Mouse (Mus musculus) cortical plate, adult 2 months (tissue): Measurements from ENCODE around the gene Strip1. TPM values are rescaled to one million over a fixed set of nuclear protein-coding genes. Genes with fewer than 3 reads are reported as not detected.
A peak's percentile ranks its signal among the peaks of the same experiment; 100 is the strongest.

ENCODE experiments used
- H3K27ac ChIP-seq: fragments of 200-500 bp; 2 replicates; pipeline ENCODE4 v1.5.1; 2012; ENCODE audit warnings: low read length, control low read depth, inconsistent platforms; ENCODE audit not compliant: insufficient read depth
- H3K4me1 ChIP-seq: fragments of 200-500 bp; 2 replicates; pipeline ENCODE4 v1.6.1; 2011; ENCODE audit warnings: low read length; ENCODE audit not compliant: control insufficient read depth, insufficient read depth
- H3K4me3 ChIP-seq: fragments of 200-500 bp; 2 replicates; pipeline ENCODE4 v1.5.1; 2011; ENCODE audit warnings: mild to moderate bottlenecking, low read length, control low read depth; ENCODE audit not compliant: insufficient read depth
- CTCF ChIP-seq: fragments of 200-500 bp; IDR thresholded peaks from 2 replicates; pipeline ENCODE4 v1.5.1; 2011; ENCODE audit warnings: mild to moderate bottlenecking, control low read depth, low read length; ENCODE audit not compliant: insufficient read depth; ENCODE audit errors: extremely low read depth
- POLR2A ChIP-seq: fragments of 200-500 bp; IDR thresholded peaks from 2 replicates; pipeline ENCODE4 v1.6.1; 2011; ENCODE audit warnings: mild to moderate bottlenecking, low read length, control low read depth; ENCODE audit not compliant: insufficient read depth; ENCODE audit errors: extremely low read depth
- polyA plus RNA-seq: library from polyadenylated mRNA; depleted of rRNA; stranded (reverse); fragments of >200 nt; gene quantifications from 2 replicates; pipeline ENCODE4 v1.2.3, GENCODE M21; 2012

The Strip1 gene
- polyA plus RNA-seq, 1 experiment = 73.7 TPM

GRCm38 (mm10) chr3:107617800-107618199, 13.7 kb downstream of the Strip1 start:
- Histone ChIP-seq H3K4me1 (no peaks in the 10 kb centered on the region), H3K27ac (no peak overlapping the region), H3K4me3 (no peak overlapping the region)
- TF ChIP-seq POLR2A (no peak), CTCF (no peak)

GRCm38 (mm10) chr3:107612902-107613525, 18.5 kb downstream of the Strip1 start:
- Histone ChIP-seq H3K27ac (no peak overlapping the region), H3K4me1 (no peaks in the 10 kb centered on the region), H3K4me3 (no peak overlapping the region)
- TF ChIP-seq POLR2A (no peak), CTCF (peak; percentile 93)

- H3K27ac ChIP-seq = no peak overlapping the region
- TF ChIP-seq CTCF = no peak
- no peak for TF ChIP-seq POLR2A
- no peak overlapping the region for H3K4me3 ChIP-seq
- no peaks in the 10 kb centered on the region for H3K4me1 ChIP-seq
These were observed 20.1 kb downstream of the Strip1 start for GRCm38 (mm10) chr3:107611394-107611793.

- Histone ChIP-seq H3K4me1 (no peaks in the 10 kb centered on the region), H3K27ac (no peak overlapping the region), H3K4me3 (no peak overlapping the region)
- TF ChIP-seq POLR2A (no peak), CTCF (no peak)
These were observed 22.1 kb downstream of the Strip1 start for GRCm38 (mm10) chr3:107609376-107609775.

GRCm38 (mm10) chr3:107608808-107609207, 22.7 kb downstream of the Strip1 start:
- Histone ChIP-seq H3K27ac (no peak overlapping the region), H3K4me1 (no peaks in the 10 kb centered on the region), H3K4me3 (no peak overlapping the region)
- TF ChIP-seq POLR2A = no peak
- no peak for TF ChIP-seq CTCF

GRCm38 (mm10) chr3:107607221-107607620, 24.3 kb downstream of the Strip1 start:
- no peaks in the 10 kb centered on the region for H3K4me1 ChIP-seq
- TF ChIP-seq CTCF (no peak), POLR2A (no peak)
- no peak overlapping the region for H3K27ac ChIP-seq
- H3K4me3 ChIP-seq = no peak overlapping the region

- TF ChIP-seq POLR2A = no peak
- TF ChIP-seq CTCF = peak; percentile 77
- Histone ChIP-seq H3K27ac (no peak overlapping the region), H3K4me3 (no peak overlapping the region), H3K4me1 (no peaks in the 10 kb centered on the region)
These were observed 26.2 kb downstream of the Strip1 start for GRCm38 (mm10) chr3:107605304-107605703.

- H3K4me1 ChIP-seq = no peaks in the 10 kb centered on the region
- H3K4me3 ChIP-seq = no peak overlapping the region
- TF ChIP-seq CTCF (no peak), POLR2A (no peak)
- no peak overlapping the region for H3K27ac ChIP-seq
These were observed 31.4 kb downstream of the Strip1 start for GRCm38 (mm10) chr3:107600127-107600526.

- Histone ChIP-seq H3K27ac (no peak overlapping the region), H3K4me1 (no peaks in the 10 kb centered on the region), H3K4me3 (no peak overlapping the region)
- TF ChIP-seq CTCF (no peak), POLR2A (no peak)
These were observed 33.7 kb downstream of the Strip1 start for GRCm38 (mm10) chr3:107597586-107598389.

GRCm38 (mm10) chr3:107597134-107597533, 34.4 kb downstream of the Strip1 start:
- Histone ChIP-seq H3K4me3 (no peak overlapping the region), H3K4me1 (no peaks in the 10 kb centered on the region), H3K27ac (no peak overlapping the region)
- TF ChIP-seq POLR2A (no peak), CTCF (no peak)
